Mouse (Mus musculus) right cerebral cortex, postnatal 25 days (tissue): ENCODE results near the gene Flii.

ENCODE experiments used
- DNase-seq: peaks from one replicate; pipeline ENCODE4 v3.0.0; 2022

Gene Flii

GRCm38 (mm10) chr11:60712639-60713255, 14.3 kb downstream of the Flii start:
- no peak for DNase-seq

DNA sequence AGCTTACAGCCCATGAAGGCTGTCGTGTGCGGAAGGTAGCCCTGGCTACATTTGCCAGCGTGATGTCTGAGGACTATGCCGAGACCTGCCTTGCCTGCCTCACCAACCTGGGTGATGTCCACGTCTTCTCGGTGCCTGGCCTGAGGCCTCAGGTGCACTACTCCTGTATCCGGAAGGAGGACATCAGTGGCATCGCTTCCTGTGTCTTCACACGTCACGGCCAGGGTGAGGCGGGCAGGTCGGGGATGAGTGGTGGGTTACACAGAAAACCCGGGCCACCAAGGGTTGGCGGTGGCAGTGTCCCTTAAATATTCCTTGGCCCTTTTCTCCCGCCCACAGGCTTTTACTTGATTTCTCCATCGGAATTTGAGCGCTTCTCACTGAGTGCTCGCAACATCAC, 15.0 kb downstream of the Flii start:
- no peak for DNase-seq

- DNase-seq, result no peak
Measured at GRCm38 (mm10) chr11:60711218-60711617, 15.8 kb downstream of the Flii start.

- peak; percentile 2 for DNase-seq
Measured at GRCm38 (mm10) chr11:60709481-60710465, 17.3 kb downstream of the Flii start.

GRCm38 (mm10) chr11:60708631-60709030, 18.4 kb downstream of the Flii start:
- DNase-seq, result no peak

GRCm38 (mm10) chr11:60707672-60708071, 19.4 kb downstream of the Flii start:
- DNase-seq, result no peak

GRCm38 (mm10) chr11:60706696-60707480, 20.2 kb downstream of the Flii start:
- no peak for DNase-seq

DNA sequence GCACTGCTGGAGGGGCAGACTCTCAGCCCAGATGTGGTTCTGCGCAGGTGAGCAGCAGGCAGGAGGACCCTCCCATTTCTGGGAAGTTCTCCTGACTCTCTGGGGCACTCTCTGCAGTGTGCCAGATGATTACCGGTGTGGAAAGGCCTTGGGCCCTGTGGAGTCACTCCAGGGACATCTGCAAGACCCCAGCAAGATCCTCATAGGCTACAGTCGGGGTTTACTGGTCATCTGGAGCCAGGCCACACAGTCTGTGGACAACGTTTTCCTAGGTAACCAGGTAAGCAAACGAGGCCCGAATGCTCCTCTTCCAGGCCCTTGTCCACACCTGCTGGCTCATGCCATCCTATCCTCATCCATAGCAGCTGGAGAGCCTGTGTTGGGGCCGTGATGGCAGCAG, 21.0 kb downstream of the Flii start:
- no peak for DNase-seq

- no peak for DNase-seq
Measured at GRCm38 (mm10) chr11:60705255-60705654, 21.8 kb downstream of the Flii start.

- no peak for DNase-seq
Measured at GRCm38 (mm10) chr11:60704023-60704880, 22.8 kb downstream of the Flii start.

DNA sequence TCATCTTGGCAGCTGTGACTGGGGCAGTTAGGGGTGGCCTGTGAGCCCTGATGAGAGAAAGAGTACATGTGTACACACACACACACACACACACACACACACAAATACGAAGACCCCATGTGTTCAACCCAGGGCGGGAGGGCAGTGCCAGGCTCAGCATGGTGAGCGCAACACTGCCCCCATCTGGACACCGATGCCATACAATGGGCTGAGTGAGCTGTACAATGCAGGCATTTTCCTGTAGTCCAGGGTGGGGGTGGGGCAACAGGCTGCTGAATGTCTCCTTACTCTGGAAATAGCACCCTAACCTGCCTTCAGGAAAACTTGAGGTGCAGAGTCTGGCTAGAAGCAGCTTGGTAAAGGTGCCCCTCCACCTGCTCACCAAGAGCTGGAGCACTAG, 23.9 kb downstream of the Flii start:
- DNase-seq, result peak; percentile 44

DNA sequence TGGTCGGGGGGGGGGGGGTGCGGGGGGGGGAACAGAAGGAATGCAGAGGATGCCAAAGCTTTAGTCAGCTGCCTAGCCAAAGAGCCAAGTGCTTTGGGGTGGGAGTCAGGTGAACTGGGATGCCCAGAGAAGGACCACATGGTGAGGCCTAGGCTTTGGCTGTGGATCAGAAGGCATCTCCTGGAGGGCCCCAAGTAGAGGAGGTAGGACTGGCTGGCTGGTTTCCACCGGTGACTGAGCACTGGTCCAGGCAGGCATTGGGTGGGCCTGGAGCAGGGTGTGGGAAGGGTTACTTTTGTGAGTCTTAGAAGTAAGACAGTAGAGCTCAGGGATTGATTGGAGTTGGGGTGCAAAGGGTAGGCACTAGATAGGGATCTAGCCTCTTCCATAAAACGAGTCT, 25.5 kb downstream of the Flii start:
- no peak for DNase-seq

- DNase-seq, result no peak
Measured at GRCm38 (mm10) chr11:60700320-60701185, 26.5 kb downstream of the Flii start.

DNA sequence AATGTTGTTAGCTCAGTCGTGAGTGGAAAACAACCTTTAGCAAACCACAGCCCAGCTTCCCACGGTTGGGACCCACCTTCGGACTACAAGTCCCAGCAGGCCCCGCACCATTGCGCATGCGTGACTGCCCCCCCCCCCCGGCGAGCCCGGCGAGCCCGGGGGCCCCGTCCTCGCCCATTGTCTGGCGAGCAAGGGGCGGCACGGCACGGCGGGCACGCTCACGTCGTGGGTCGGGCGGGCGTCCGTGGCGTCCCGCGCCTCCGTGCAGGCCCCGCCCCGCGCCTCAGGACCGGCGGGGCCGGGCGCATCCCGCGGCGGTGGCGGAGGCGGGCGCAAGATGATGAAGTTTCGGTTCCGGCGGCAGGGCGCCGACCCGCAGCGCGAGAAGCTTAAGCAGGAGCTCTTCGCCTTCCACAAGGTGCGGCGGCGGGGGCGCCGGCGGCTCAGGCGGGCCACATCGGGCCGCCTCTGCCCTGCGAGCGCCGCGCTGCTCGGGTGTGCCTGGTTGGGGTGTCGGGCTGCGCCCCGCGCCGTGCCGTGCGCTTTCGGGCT, 27.5 kb downstream of the Flii start, which contains the start of gene Llgl1:
Gene Llgl1, plus strand, starts transcription at position 200 of the 552 bp plus-strand sequence.
- peak; percentile 89 for DNase-seq

DNA sequence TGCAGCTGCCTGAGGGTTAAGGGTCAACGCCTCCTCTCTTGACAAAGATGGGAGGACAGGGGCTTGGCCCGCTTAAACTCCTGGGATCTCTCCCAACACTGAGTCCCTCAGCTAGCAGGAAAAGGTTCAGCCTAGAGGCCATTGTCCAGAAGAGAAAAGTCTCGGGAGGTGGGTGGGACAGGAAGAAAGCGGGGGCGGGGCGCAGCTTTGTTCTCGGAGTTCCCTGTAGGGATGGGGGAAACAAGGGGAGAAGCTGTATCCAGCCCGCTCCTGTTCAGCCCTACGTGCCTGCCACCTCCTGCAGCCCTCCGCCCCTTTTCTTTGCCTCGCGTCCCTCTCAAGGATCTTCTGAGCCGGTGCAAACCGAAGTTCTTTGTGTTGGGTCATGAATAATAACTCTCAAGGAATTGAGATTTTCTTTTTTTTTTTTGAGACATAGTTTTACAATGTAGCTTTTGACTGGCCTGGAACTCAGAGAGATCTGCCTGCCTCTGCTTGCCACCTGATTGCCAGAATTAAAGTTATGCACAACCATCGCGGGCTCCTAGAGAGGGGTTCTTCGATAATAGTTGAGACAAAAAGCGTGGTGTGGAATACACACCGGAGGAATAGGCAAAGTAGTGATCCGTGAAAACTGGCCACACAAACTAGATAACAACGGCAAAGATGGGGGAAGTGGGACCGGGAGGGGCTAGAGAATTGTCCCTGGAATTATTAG, 28.1 kb downstream of the Flii start:
- no peak for DNase-seq

- DNase-seq, result no peak
Measured at GRCm38 (mm10) chr11:60697561-60697960, 29.5 kb downstream of the Flii start.

DNA sequence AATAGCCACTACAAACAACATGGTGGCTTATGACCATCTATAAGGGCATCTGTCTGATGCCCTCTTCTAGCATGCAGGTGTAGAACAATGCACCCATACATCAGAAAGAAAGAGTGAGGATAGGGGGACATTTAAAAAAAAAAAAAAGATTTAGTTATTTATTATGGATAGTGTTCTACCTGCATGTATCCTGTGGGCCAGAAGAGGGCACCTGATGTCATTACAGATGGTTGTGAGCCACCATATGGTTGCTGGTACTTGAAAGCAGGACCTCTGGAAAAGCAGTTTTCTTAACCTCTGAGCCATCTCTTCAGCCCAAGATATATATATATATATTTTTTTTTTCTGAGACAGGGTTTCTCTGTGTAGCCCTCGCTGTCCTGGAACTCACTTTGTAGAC, 30.9 kb downstream of the Flii start:
- no peak for DNase-seq
